Mouse (Mus musculus): ENCODE results near the gene Tppp3. TPM values are rescaled to one million over a fixed set of nuclear protein-coding genes. Genes with fewer than 3 reads are reported as not detected.

The Tppp3 gene
- polyA plus RNA-seq, 1 experiment from 2014 or later = 13.5 TPM

DNA sequence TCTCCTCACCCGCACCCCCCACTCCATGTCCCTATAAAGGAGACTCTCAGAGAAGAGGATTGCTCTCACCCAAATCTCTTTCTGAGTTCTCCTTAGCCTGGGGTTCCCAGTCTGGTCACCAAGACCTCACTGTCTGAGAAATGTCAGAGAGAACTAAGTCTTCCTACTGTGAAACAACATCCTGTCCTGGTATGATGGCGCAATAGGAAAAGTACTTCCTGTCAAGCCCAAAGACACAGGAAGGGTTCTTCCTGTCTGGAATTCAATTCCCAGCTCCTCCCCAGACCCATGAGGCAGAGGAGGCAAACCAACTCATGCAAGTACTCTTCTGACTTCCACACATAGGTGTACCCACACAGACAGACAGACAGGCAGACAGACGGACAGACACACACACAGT, 33.3 kb upstream of the Tppp3 start:
- no peaks in the 10 kb centered on the region for H3K27me3 ChIP-seq (ENCODE audit: low read depth, poor library complexity, severe bottlenecking)
- WGBS = 92% methylated on average over 3 of the region's 3 CpGs
- no peaks in the 10 kb centered on the region for H3K36me3 ChIP-seq
- H3K9me3 ChIP-seq (replicated peaks) = no peaks in the 10 kb centered on the region
- H3K4me1 ChIP-seq = peaks cover 18% of the 10 kb centered on the region
- no peak overlapping the region for H3K4me3 ChIP-seq
- H3K27ac ChIP-seq = peak overlapping the region; percentile 33
- DNase-seq (ENCODE audit: low spot score) = no peak

DNA sequence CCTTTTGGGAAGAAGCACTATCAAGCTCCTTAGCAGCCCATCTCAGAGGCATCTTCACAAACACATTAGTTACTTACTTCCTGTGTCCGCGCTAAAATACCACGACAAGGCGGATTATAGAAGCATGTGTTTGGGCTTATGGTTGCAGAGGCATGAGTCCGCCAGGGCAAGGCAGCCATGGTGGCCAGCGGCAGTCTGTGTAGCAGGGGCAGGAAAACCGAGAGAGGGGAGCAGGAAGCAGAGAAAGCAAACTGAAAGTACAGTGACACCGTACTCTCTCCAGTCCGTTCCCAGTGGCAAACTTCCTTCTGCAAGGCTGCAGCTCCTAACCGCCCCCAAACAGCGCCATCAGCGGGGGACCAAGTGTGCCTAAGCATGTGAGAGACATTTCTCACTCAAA, 28.5 kb upstream of the Tppp3 start:
- 69% methylated on average over 12 of the region's 12 CpGs for WGBS

DNA sequence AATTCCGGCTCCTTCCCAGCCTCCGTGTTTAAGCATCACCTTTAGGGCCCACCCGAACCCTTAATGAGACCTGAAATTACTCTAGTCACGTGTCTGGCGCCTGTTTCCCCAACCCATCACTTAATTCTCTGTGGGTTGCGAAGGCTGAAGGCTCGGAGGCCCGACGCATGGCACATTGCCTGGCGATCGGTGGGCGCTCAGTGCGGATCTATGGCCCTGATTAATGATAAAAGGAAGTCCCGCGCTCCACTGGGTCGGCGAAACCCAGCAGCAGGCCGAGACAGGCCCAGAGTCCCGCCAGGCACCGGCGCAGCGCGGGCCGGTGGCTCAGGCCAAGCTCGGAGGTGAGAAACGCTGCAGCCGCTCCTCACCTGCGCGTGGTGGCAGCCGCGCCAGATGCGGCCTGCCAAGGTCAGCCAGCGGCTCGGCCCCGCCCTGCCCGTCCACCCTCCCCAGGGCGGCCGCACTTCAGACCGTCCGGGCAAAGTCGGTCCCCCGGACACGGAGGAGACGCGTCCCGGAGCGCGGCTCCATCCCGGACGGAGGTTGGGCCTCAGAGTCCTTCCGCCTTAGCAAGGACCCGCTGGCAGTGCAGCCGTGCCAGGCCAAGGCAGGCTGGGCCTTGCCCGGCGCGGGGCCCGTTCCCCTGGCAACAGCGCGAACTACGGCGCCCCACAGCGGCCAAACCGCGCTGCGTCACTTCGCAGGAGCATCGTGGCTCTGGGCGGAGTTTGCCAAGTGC, 25.3 kb upstream of the Tppp3 start, which contains the start of gene Zdhhc1:
TSS of gene Zdhhc1 (minus strand) at position 464 of the 742 bp plus-strand sequence.
- Histone ChIP-seq H3K9me3 (replicated peaks) (no peaks in the 10 kb centered on the region), H3K36me3 (no peaks in the 10 kb centered on the region), H3K4me3 (peak within 1 kb of the TSS; percentile 91), H3K27me3 (ENCODE audit: low read depth, poor library complexity, severe bottlenecking) (no peaks in the 10 kb centered on the region), H3K4me1 (peaks cover 43% of the 10 kb centered on the region), H3K27ac (peak within 1 kb of the TSS; percentile 92)
- peak; percentile 97 for DNase-seq (ENCODE audit: low spot score)
- whole genome bisulfite sequencing = under 1% methylated on average over 68 of the region's 68 CpGs

More for the DNA sequence above, 28.5 kb upstream of the Tppp3 start:
- Histone ChIP-seq H3K9me3 (replicated peaks) (no peaks in the 10 kb centered on the region), H3K36me3 (no peaks in the 10 kb centered on the region), H3K27ac (no peak overlapping the region), H3K4me3 (no peak overlapping the region), H3K27me3 (ENCODE audit: low read depth, poor library complexity, severe bottlenecking) (no peaks in the 10 kb centered on the region), H3K4me1 (peaks cover 26% of the 10 kb centered on the region)
- DNase-seq (ENCODE audit: low spot score) = no peak

DNA sequence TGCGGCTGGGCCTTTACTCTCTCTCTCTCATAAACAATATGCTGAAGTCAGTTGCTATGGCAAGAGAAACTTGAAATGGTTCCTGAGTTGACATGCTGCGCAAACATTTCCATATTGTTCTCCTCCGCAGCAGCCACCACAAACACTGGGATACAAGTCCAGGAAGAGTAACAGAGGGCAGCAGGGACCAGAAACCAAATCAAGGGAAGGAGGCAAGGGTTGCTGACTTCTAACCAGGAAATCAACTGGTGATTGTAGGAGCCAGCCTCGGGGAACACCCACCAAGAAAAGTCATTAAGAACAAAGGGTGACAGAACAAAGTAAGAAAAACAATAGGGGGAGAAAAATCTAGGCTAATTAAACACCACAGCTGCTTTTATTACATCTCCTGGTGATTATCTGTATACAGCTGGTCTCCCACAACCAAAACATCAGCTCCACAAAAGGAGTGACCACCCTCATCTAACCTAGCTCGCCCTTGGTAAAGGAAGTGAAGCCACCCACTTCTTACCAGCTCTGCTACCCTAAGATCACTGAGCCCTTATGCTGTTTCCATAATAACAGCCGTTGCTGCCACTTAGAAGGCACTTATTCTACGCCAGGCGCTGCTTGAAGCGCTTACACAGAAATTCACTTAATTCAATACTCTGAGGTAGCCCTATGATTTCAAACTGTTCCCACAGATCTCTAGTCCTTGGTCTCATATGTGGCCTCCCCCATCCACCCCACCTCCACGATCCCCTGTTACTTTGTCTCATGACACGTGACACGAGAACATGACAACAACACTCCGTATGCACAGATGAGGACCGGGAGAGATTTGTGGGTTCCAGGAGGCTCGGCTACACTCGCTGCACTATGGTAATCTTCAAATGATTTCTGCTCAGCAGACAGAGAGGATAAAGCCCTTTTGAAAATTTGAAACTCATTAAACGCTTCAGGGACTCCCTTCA, 24.3 kb upstream of the Tppp3 start:
- Histone ChIP-seq H3K27me3 (ENCODE audit: low read depth, poor library complexity, severe bottlenecking) (no peaks in the 10 kb centered on the region), H3K36me3 (no peaks in the 10 kb centered on the region), H3K9me3 (replicated peaks) (no peaks in the 10 kb centered on the region), H3K4me1 (peaks cover 43% of the 10 kb centered on the region), H3K4me3 (peak overlapping the region; percentile 91), H3K27ac (peak overlapping the region; percentile 92)
- DNase-seq (ENCODE audit: low spot score) = no peak
- 40% methylated on average over 17 of the region's 17 CpGs for WGBS

DNA sequence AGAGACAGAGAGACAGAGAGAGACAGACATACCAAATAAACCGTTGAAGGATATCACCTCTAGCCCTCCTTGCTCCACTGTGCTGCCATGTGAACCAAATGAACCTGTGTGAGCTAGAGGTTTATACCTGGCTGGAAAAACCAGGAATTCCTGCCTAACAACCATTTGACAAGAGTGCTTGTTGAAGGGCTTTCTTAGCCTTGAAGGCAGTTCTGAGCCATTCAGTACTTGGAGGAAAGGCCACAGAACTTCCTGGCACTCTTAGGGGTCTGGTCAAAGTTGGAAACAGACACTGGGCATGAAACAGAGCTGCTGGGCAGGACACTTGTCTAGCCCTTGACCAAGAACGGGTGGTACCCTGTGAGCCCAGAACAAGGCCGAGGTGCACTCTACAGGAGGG, 23.2 kb upstream of the Tppp3 start:
- Histone ChIP-seq H3K27ac (no peak overlapping the region), H3K9me3 (replicated peaks) (no peaks in the 10 kb centered on the region), H3K36me3 (no peaks in the 10 kb centered on the region), H3K4me3 (no peak overlapping the region), H3K27me3 (ENCODE audit: low read depth, poor library complexity, severe bottlenecking) (no peaks in the 10 kb centered on the region), H3K4me1 (peaks cover 43% of the 10 kb centered on the region)
- WGBS = 84% methylated on average over 3 of the region's 3 CpGs
- no peak for DNase-seq (ENCODE audit: low spot score)

DNA sequence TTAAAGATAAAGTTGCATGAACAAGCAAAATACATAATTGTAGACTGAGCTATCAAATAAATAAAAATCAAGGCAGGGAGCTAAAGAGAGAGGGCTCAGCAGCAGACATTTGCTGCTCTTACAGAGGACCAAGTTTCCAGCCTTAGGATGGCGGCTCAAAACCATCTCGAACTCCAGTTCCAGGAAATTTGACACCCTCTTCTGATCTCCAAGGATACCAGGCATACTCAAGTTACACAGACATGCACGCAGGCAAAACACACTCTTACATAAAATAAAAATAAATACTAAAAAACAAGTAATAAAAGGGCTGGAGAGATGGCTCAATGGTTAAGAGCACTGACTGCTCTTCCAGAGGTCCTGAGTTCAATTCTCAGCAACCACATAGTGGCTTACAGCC, 22.2 kb upstream of the Tppp3 start:
- WGBS = 10% methylated on average over 3 of the region's 3 CpGs
- DNase-seq (ENCODE audit: low spot score) = no peak
- Histone ChIP-seq H3K27ac (no peak overlapping the region), H3K4me1 (peaks cover 43% of the 10 kb centered on the region), H3K27me3 (ENCODE audit: low read depth, poor library complexity, severe bottlenecking) (no peaks in the 10 kb centered on the region), H3K36me3 (no peaks in the 10 kb centered on the region), H3K9me3 (replicated peaks) (no peaks in the 10 kb centered on the region), H3K4me3 (no peak overlapping the region)

DNA sequence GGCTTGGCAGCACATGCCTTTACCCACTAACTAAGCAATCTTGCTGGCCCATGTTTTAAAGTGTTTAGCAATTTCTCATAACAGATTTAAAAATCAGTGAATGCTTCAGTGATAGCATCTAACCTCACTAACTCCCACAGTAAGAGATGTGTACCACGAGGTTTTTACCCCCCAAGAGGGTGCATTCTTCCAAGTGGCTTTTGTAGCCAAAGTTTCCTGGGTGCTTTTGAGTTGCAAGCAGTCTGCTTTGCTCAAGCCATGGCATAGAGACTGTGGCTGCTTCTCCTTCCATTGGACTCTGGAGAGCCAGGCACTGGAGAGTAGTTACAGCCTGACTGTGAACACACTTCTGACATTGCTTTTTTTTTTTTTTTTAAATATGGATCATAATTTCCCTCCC, 18.0 kb upstream of the Tppp3 start:
- Histone ChIP-seq H3K27ac (no peak overlapping the region), H3K4me1 (peaks cover 21% of the 10 kb centered on the region), H3K27me3 (ENCODE audit: low read depth, poor library complexity, severe bottlenecking) (no peaks in the 10 kb centered on the region), H3K36me3 (0 out of 2 replicates have a peak, but pooled peaks cover 3% of the 10 kb centered on the region), H3K4me3 (no peak overlapping the region), H3K9me3 (replicated peaks) (no peaks in the 10 kb centered on the region)
- 53% methylated on average over 1 of the region's 1 CpGs for WGBS
- no peak for DNase-seq (ENCODE audit: low spot score)

DNA sequence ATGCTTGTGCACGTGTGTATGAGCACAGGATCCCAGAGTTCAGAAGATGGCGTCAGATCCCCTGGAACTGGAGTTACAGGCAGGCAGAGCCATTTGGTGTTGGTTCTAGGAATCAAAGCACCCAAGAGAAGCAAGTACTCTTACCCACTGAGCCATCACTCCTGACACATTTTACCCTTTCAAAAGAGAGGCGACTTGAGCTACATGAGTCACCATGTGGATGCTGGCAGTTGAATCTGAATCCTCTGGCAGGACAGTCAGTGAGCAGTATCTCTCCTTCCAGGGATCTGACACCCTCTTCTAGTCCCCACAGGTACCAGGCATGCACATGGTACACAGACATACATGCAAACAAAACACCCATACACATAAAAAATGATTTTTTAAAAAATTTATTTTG, 16.8 kb upstream of the Tppp3 start:
- no peak overlapping the region for H3K4me3 ChIP-seq
- H3K9me3 ChIP-seq (replicated peaks) = no peaks in the 10 kb centered on the region
- 0 out of 2 replicates have a peak, but pooled peaks cover 3% of the 10 kb centered on the region for H3K36me3 ChIP-seq
- H3K27ac ChIP-seq = no peak overlapping the region
- no peaks in the 10 kb centered on the region for H3K27me3 ChIP-seq (ENCODE audit: low read depth, poor library complexity, severe bottlenecking)
- peaks cover 25% of the 10 kb centered on the region for H3K4me1 ChIP-seq
- DNase-seq (ENCODE audit: low spot score) = no peak
- 68% methylated on average over 3 of the region's 3 CpGs for WGBS

DNA sequence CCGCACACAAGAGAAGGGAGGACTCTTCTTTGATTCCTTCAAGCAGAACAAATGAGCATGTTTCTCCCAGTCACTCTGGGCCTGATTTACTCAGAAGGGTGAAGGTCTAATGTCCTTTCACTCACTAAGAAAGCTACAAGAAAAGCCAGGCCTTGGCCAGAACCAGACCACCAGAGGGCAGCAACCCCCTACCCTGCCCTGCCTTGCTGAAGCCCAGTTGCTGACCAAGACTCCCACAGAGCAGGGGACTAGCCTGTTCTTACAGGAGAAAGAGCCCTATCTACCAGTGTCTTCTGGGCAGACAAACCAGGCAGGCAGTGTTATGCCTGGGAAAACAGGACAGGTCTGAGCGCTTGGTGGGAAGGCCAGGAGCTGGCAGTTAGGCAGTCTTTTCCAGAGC, 13.1 kb upstream of the Tppp3 start:
- no peaks in the 10 kb centered on the region for H3K27me3 ChIP-seq (ENCODE audit: low read depth, poor library complexity, severe bottlenecking)
- H3K9me3 ChIP-seq (replicated peaks) = no peaks in the 10 kb centered on the region
- DNase-seq (ENCODE audit: low spot score) = peak; percentile 88
- peaks cover 11% of the 10 kb centered on the region; the same call in 1 of the 2 replicates for H3K36me3 ChIP-seq
- H3K27ac ChIP-seq = peak overlapping the region; percentile 51
- H3K4me3 ChIP-seq = no peak overlapping the region
- H3K4me1 ChIP-seq = peaks cover 38% of the 10 kb centered on the region
- 35% methylated on average over 2 of the region's 2 CpGs for WGBS

DNA sequence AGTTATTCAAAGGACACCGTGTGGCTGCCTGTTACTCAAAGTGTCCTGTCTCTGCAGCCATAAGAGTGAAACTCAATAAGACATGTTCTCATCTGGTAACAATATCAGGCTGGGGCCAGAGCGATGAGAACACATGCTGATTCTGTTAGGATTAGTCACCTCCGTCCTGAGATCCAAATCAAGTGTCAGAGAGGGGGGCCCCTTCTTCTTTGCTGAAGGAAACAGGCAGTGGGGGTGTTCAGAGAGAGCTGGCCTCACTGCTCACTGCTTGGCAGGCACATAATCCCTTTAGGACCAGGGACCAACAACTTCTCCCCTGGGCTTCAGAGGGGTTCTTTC, 12.7 kb upstream of the Tppp3 start:
- Histone ChIP-seq H3K27ac (peak overlapping the region; percentile 51), H3K36me3 (peaks cover 11% of the 10 kb centered on the region; the same call in 1 of the 2 replicates), H3K9me3 (replicated peaks) (no peaks in the 10 kb centered on the region), H3K27me3 (ENCODE audit: low read depth, poor library complexity, severe bottlenecking) (no peaks in the 10 kb centered on the region), H3K4me1 (peaks cover 38% of the 10 kb centered on the region), H3K4me3 (no peak overlapping the region)
- DNase-seq (ENCODE audit: low spot score) = no peak
- 28% methylated on average over 3 of the region's 3 CpGs for WGBS

DNA sequence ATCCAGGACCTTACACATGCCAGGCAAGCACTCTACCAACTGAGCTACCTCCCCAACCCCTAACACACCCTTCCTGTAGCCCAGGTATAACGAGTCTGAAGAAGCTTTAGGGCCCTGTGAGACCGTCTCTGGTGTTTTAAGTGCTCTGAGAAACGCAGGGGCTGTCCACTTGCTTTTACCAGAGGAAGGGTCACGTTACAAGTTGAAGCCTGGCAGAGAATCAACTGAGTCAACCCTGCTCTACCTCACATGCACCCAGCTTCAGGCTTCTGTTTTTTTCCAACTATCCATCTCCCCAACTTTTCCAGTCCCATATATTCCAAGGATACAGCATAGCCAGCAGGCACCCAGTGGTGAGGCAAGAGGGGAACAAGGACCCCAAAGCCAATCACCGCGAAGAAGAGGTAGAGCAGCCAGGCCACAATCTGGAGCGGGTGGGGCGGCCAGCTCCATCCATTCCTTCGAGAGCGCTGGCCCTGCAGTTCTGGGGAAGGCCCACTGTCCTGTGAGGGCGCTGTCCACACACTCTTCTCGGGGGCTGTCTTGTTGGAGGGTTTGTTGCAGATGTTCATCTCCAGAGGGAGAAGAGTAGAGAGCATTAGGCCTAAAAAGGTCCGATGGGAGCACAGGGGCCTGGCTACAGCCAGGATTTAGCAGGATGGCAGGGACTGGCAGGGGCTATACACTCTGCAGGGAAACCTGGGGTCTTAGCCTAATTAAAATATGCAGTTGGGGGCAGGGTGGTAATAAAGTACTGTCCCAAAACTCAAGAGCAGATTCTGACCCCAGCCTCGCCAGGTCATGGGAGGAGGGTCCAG, 12.1 kb upstream of the Tppp3 start:
- peak; percentile 70 for DNase-seq (ENCODE audit: low spot score)

DNA sequence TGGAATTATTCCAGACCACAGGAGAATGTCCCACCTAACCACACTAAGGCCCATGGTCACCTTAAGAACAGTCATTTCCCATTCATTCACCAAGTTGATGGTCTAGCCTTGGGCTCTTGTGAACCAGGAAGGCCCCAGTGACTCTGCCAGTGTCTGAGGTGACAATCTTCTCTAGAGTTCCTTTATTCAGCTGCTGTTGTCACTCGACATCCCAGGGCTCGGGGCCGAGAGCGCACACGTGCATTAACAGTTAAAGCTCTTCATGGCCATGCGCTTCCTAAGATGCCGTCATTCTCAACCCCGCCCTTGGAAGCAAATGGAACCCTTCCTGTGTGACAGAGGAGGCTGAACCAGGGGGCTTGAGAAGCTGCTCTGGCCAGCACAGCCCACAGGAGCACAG, 10.8 kb upstream of the Tppp3 start:
- no peaks in the 10 kb centered on the region for H3K27me3 ChIP-seq (ENCODE audit: low read depth, poor library complexity, severe bottlenecking)
- H3K27ac ChIP-seq = 0 out of 2 replicates have a peak overlapping the region, but pooled peaks have one; percentile 66
- no peaks in the 10 kb centered on the region for H3K9me3 ChIP-seq (replicated peaks)
- peaks cover 38% of the 10 kb centered on the region for H3K4me1 ChIP-seq
- H3K4me3 ChIP-seq = no peak overlapping the region
- peaks cover 11% of the 10 kb centered on the region for H3K36me3 ChIP-seq
- 79% methylated on average over 8 of the region's 8 CpGs for WGBS
- no peak for DNase-seq (ENCODE audit: low spot score)

More for the DNA sequence above, 12.1 kb upstream of the Tppp3 start:
- H3K36me3 ChIP-seq = peaks cover 11% of the 10 kb centered on the region; the same call in 1 of the 2 replicates
- H3K4me3 ChIP-seq = no peak overlapping the region
- 22% methylated on average over 14 of the region's 14 CpGs for WGBS
- H3K27ac ChIP-seq = peak overlapping the region; percentile 51; the same call in 1 of the 2 replicates
- no peaks in the 10 kb centered on the region for H3K27me3 ChIP-seq (ENCODE audit: low read depth, poor library complexity, severe bottlenecking)
- H3K9me3 ChIP-seq (replicated peaks) = no peaks in the 10 kb centered on the region
- peaks cover 38% of the 10 kb centered on the region for H3K4me1 ChIP-seq
